19 mouse cellular contexts compared by ENCODE assay signal in the genomic region with DNA sequence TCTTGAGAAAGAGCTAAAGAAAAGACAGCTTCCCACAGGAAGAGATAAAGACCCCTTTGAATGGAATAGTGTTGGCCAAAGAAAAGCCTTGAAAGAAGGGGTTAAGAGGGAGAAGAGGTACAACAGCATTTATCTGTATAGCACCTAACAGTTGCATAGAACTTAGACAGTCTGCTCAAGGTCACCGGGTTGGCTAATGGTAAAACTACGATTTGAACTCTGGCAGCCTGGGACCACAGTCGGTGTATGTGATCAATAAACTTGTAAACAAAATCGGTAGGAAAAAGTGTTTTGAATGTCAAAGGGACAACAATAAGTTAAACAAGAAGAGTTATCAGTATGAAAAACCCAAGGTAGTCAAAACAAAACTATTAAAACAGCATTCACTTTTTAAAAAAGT. TPM values are rescaled to one million over a fixed set of nuclear protein-coding genes. Genes with fewer than 3 reads are reported as not detected.
DNase-seq lines count a peak whose midpoint lies in the region; ATAC-seq and TF ChIP-seq lines count a peak whose summit lies in the region.
"Had no signal": no experiment of that assay in that cellular context is flagged by ENCODE, and none has a peak within 500 bp of the region (broad histone marks: within the 10 kb centered on the region; RNA-seq: fewer than 3 reads in every experiment).

No protein-coding gene starts in this region.

- H3K27me3 ChIP-seq in liver, adult 2 months (ENCODE audit: control insufficient read depth, insufficient read depth, low read length), result no peaks in the 10 kb centered on the region
- H3K27me3 ChIP-seq in liver, embryonic 12.5 days (replicated peaks), result no peaks in the 10 kb centered on the region
- no peaks in the 10 kb centered on the region for H3K27me3 ChIP-seq in liver, postnatal 0 days (ENCODE audit: insufficient read depth, low read length)
- H3K27me3 ChIP-seq in liver, embryonic 11.5 days (replicated peaks; ENCODE audit: control insufficient read depth, insufficient read depth, low read length), result no peaks in the 10 kb centered on the region
- H3K27me3 ChIP-seq: CH12.LX, Patski had no signal

- H3K4me3 ChIP-seq in liver, adult 2 months (ENCODE audit: insufficient read depth, low read depth, low read length), result no peak overlapping the region
- H3K4me3 ChIP-seq in liver, embryonic 12.5 days, result no peak overlapping the region
- H3K4me3 ChIP-seq in liver, postnatal 0 days (ENCODE audit: low read depth, low read length), result no peak overlapping the region
- H3K4me3 ChIP-seq in liver, embryonic 11.5 days (ENCODE audit: low read depth, low read length), result no peak overlapping the region

- DNase-seq in liver, adult 2 months (ENCODE audit: extremely low read depth, low read depth, low spot score), result peak; percentile 78
- DNase-seq in liver, postnatal 0 days, result no peak
- no peak for DNase-seq in liver, embryonic 11.5 days (ENCODE audit: low spot score)
- DNase-seq: adrenal gland, adult 2 months; adrenal gland, adult 8-10 months; adrenal gland, postnatal 10 days; adrenal gland, postnatal 14 days; adrenal gland, postnatal 25 days; adrenal gland, postnatal 36 days; B cell, adult 2 months; cerebellum, adult 11 months; cerebellum, adult 11-12 months; cerebellum, adult 18-20 months had no signal

- H3K36me3 ChIP-seq in liver, adult 2 months (ENCODE audit: control insufficient read depth, insufficient read depth, low read length), result no peaks in the 10 kb centered on the region
- peaks cover 5% of the 10 kb centered on the region; the same call in 1 of the 2 replicates for H3K36me3 ChIP-seq in liver, embryonic 12.5 days
- H3K36me3 ChIP-seq in liver, postnatal 0 days (replicated peaks; ENCODE audit: insufficient read depth, low read length), result 0 out of 2 replicates have a peak, but pooled peaks cover 2% of the 10 kb centered on the region
- no peaks in the 10 kb centered on the region for H3K36me3 ChIP-seq in liver, embryonic 11.5 days (ENCODE audit: control insufficient read depth, insufficient read depth, low read length)
- H3K36me3 ChIP-seq: G1E had no signal

- no peak overlapping the region for H3K27ac ChIP-seq in liver, adult 2 months (replicated peaks; ENCODE audit: insufficient read depth, low read depth, low read length)
- H3K27ac ChIP-seq in liver, embryonic 12.5 days, result no peak overlapping the region
- H3K27ac ChIP-seq in liver, postnatal 0 days (ENCODE audit: low read depth), result peak overlapping the region; percentile 55
- no peak overlapping the region for H3K27ac ChIP-seq in liver, embryonic 11.5 days (ENCODE audit: low read depth, low read length)

- peaks cover 4% of the 10 kb centered on the region; the same call in 1 of the 2 replicates for H3K4me1 ChIP-seq in liver, adult 2 months (ENCODE audit: control insufficient read depth, insufficient read depth, low read length)
- H3K4me1 ChIP-seq in liver, embryonic 12.5 days, result peaks cover 20% of the 10 kb centered on the region
- H3K4me1 ChIP-seq in liver, postnatal 0 days (ENCODE audit: insufficient read depth), result peaks cover 10% of the 10 kb centered on the region; the same call in 1 of the 2 replicates
- peaks cover 9% of the 10 kb centered on the region; the same call in 1 of the 2 replicates for H3K4me1 ChIP-seq in liver, embryonic 11.5 days (replicated peaks; ENCODE audit: control insufficient read depth, insufficient read depth, low read length)

- no peak for TF ChIP-seq EP300 in liver, postnatal 0 days (IDR thresholded peaks at IDR 0.05; ENCODE audit: low read depth)

- peaks cover 8% of the 10 kb centered on the region; the same call in 1 of the 2 replicates for H3K79me2 ChIP-seq in liver, adult 2 months (ENCODE audit: control insufficient read depth, insufficient read depth, low read length)

- H3K9ac ChIP-seq in liver, adult 2 months (ENCODE audit: low read depth, low read length), result no peak overlapping the region
- no peak overlapping the region for H3K9ac ChIP-seq in liver, embryonic 12.5 days
- H3K9ac ChIP-seq in liver, postnatal 0 days (replicated peaks), result no peak overlapping the region
- no peak overlapping the region for H3K9ac ChIP-seq in liver, embryonic 11.5 days (ENCODE audit: low read depth, low read length)

- no peak for ATAC-seq in liver, embryonic 12.5 days
- peak; percentile 61 for ATAC-seq in liver, postnatal 0 days
- no peak for ATAC-seq in liver, embryonic 11.5 days (replicated peaks; ENCODE audit: low FRiP score)
- ATAC-seq: activated CD4-positive, CD25-positive, alpha-beta regulatory T cell, adult 4 months; CD4-positive, CD25-positive, alpha-beta regulatory T cell, adult 4 months; Patski had no signal

- H3K4me2 ChIP-seq in liver, embryonic 12.5 days, result no peak overlapping the region
- no peak overlapping the region for H3K4me2 ChIP-seq in liver, postnatal 0 days (ENCODE audit: low read depth, low read length)
- no peak overlapping the region for H3K4me2 ChIP-seq in liver, embryonic 11.5 days

- no peak for TF ChIP-seq CTCF in liver, adult 2 months (IDR thresholded peaks at IDR 0.05; ENCODE audit: low read depth, low read length)
- TF ChIP-seq CTCF in liver, postnatal 0 days (IDR thresholded peaks at IDR 0.05; ENCODE audit: low read depth), result no peak

- TF ChIP-seq POLR2A in liver, adult 2 months (IDR thresholded peaks at IDR 0.05; ENCODE audit: extremely low read depth, insufficient read depth, low read length), result no peak

- WGBS in liver, adult 2 months, result 25% methylated on average over 4 of the region's 4 CpGs
- 77% methylated on average over 4 of the region's 4 CpGs for WGBS in liver, embryonic 12.5 days (ENCODE audit: insufficient replicate concordance)
- 64% methylated on average over 4 of the region's 4 CpGs for WGBS in liver, postnatal 0 days (ENCODE audit: insufficient replicate concordance)
- WGBS in liver, embryonic 11.5 days, result 75% methylated on average over 4 of the region's 4 CpGs

- no peaks in the 10 kb centered on the region for H3K9me3 ChIP-seq in liver, embryonic 12.5 days (replicated peaks)
- H3K9me3 ChIP-seq in liver, postnatal 0 days (ENCODE audit: low read length), result no peaks in the 10 kb centered on the region
- H3K9me3 ChIP-seq in liver, embryonic 11.5 days (ENCODE audit: control insufficient read depth, low read length), result no peaks in the 10 kb centered on the region
- H3K9me3 ChIP-seq: G1E had no signal

RNA-seq across cellular contexts. Expression of a gene that starts 13.0 kb away (rescaled TPM):
- total RNA-seq in liver, adult 2 months (2014; rRNA removed), result 7.0 and 8.4 TPM in 2 replicates
- polyA plus RNA-seq in liver, adult 2 months (2012; rRNA removed), result 6.5 and 8.1 TPM in 2 replicates
- 20.0 and 21.4 TPM in 2 replicates for polyA plus RNA-seq in liver, embryonic 12.5 days (2016; fragmentation: Nextera tagmentation; extraction: Ambion mirVana)
- polyA plus RNA-seq in liver, postnatal 0 days (2015; fragmentation: Nextera tagmentation; extraction: Ambion mirVana), result 9.0 and 10.7 TPM in 2 replicates
- 22.6 and 33.8 TPM in 2 replicates for polyA plus RNA-seq in liver, embryonic 11.5 days (2014; fragmentation: Nextera tagmentation; extraction: Ambion mirVana)
- polyA plus RNA-seq: G1E had no signal
